19 mouse cellular contexts compared by ENCODE assay signal in genomic region chr9:116923151-116923550, GRCm38 (mm10).
DNase-seq lines count a peak whose midpoint lies in the region; ATAC-seq lines count a peak whose summit lies in the region.
"Had no signal": no experiment of that assay in that cellular context is flagged by ENCODE, and none has a peak within 500 bp of the region (broad histone marks: within the 10 kb centered on the region; RNA-seq: fewer than 3 reads in every experiment).

No protein-coding gene starts in this region.

- no peak for ATAC-seq in cerebellum, adult (ENCODE audit: insufficient number of reproducible peaks, low FRiP score, low TSS enrichment)
- no peak for ATAC-seq in megakaryocyte, adult 5-6 weeks (ENCODE audit: poor library complexity, severe bottlenecking)
- ATAC-seq: CD4-positive, CD25-positive, alpha-beta regulatory T cell, adult 4 months; forebrain, embryonic 14.5 days; intestine, embryonic 16.5 days; liver, embryonic 12.5 days; Patski had no signal

- intact Hi-C loops in gastrocnemius, postnatal 36 days (cut with DNase I): no loop called here

- DNase-seq in cerebellum, postnatal 10 days: peak; percentile 73 to 74
- DNase-seq in lung, postnatal 10 days: peak; percentile 12
- DNase-seq in lung, adult 18-20 months: no peak
- DNase-seq in gastrocnemius, postnatal 36 days: peak; percentile 30 to 33
- DNase-seq in layer of hippocampus, postnatal 14 days (ENCODE audit: low spot score in 2 of 2): no peak
- DNase-seq in thymus, postnatal 0 days (ENCODE audit: low spot score): no peak
- DNase-seq: adrenal gland, postnatal 10 days; cerebellum, adult 11 months; heart, adult 18-20 months; right cerebral cortex, adult 18-20 months; spleen, adult 18-20 months; thymus, postnatal 4 days had no signal

Comparison
In these comparisons a context has a peak if more than half of its experiments do, and no peak if none do; other contexts are left out.
1. DNase-seq: peak in cerebellum, postnatal 10 days (2 of 2), lung, postnatal 10 days (single experiment) and gastrocnemius, postnatal 36 days (2 of 2); none in lung, adult 18-20 months (0 of 2), layer of hippocampus, postnatal 14 days (0 of 2) and thymus, postnatal 0 days (single experiment).